Mouse (Mus musculus) ES-CJ7 (cell line): ENCODE data around the gene Psmd1.
"Not testable (repeated sequence)": the region's sequence is repeated elsewhere in the genome, so short reads cannot be mapped to it uniquely, and the experiment has no call there.

Source experiments
- DNase-seq: peaks from one replicate; pipeline ENCODE4 v3.0.0; 2011; ENCODE audit warnings: low read depth, low spot score

Gene Psmd1

DNA sequence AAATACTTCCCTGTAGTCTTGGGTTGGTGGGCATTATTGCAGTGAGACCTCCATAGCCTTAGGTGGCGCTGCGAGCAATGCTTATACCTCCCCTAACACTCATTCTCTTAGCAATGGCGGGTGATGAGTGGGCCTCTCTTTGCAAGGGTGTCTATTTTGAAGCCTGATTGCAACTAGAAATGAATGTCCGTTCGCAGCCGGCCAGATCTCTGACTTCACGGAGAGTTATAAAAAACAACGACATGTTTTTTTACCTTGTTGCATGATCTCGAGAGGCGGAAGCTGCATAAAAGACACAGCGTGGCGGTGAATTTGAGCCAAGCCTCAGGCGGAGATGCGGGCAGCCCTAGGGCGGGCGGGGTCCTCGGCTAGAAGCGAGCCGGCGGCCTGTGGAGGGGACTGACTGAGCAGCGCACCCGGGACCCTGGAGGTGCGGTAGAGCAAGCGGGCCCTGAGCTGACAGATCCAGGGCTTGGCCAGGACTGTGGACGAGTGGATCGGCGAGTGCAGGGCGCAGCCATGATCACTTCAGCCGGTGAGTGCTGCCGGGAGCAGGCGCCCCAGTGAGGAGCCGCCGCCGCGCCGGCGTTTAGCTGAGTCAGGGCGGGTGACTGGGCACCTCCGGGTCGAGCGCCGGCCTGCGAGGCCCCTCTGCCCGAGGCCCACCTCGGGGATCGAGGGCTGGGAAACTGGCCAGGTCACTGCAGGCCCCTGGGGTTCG is at the start of gene Psmd1:
Psmd1 (plus strand) TSS at position 117 of the 721 bp plus-strand sequence.
- DNase-seq, result peak; percentile 98

DNA sequence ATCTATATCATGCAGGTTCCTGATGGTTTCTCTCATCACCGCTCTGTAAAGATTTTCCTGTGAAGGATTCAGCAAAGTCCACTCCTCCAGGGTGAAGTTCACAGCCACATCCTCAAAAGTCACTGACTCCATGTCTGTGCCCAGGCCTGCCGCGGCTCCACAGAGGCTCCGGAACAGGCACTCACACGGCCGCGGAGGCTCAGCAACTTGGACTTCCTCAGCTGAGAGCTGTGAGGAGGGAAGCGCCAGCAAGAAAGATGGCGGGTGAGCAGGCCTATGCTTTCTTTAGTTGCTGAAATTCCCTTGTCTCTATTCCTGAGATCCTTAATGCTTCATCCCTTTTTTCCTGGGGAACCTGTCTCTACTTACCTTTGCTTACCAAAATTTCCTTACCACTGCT is 48.4 kb upstream of the Psmd1 start:
- DNase-seq, result not testable (repeated sequence)

DNA sequence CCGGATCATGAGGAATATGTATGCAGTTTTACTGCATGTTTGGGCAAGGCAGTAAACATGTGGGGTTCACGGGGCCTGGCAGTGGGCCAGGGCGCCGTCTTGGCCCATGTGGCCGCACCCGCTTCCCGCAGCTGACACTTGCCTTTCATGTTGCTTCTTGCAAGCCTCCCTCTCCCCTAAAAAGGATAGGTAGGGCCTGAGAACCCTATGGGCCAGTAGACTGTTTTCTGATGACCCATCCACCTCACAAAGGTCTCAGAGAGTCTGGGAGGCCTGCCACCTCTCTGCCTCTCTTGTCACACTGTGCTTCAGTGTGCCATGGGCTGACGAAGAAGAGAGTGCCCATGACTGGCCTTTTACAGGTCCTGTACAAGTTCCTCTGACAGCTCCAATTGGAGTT is 47.7 kb upstream of the Psmd1 start, which contains the start of gene Spata3:
Spata3 (plus strand) TSS at position 301 of the 400 bp plus-strand sequence.
- DNase-seq, result no peak

DNA sequence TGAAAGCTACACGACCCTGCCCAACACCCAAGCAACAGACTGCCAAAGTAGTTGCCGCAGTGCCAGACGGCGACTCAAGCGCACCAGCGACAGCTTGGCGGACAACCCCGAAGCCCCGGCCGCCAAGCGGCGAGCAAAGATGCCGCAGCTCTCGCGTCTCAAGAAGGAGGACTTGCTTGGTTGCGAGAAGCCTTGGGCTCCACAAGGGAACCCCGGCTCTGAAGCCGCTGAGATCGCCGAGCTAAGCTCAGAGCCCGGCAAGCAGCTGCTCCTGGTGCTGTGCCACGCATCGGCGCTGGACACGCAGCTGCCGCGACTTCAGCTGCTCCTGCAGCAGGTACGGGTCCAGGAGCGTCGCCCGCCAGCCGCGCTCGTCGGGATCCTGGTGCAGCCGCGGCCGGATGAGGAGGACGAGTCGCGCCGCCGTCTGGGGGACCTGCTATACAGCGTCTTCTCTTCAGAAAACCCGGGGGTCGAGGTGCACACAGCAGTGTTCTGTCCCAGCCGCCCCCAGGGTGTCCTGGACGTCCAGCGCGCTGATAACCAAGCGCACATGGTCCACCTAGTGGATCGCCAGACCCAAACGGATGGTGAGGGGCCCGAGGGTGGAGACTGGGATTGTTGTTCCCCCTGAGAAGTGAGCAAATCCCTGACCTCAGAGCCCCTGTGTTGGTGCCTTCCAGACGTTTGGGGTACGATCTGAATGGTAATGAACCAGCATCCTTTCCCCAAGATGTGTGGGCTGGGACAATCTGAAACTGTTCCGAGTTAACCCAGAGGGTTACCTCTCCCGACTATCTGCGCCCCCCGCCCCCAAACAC is 45.7 kb upstream of the Psmd1 start:
- peak; percentile 79 for DNase-seq

DNA sequence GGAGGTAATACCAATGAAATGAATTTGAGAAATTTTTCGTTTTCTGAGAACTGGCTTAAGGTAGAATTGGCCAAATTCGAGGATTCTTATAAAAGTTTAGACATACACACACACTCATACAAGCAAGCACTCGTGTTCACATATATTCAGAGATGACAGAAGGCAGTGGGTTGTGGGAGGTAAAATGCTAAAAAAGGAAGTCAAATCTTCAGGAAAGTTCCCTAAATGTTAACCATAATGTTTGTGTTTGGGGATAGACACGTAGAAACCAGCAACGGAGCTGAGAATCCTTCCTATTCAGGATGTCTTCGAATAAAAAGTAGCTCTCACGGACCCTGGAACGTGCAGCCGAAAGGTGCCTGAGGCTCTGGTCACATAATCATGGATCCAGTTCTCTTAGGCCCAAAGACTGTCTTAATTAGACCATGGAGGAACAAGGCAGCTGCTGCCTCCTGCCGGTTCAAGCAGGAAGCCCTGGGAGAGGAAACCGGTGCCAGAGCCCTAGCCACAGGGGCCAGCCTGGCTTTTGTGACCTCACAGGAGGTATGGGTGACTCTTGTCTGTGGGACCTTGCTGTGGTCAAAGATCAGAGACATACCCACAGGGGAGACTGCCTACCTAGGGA is 42.7 kb upstream of the Psmd1 start:
- DNase-seq, result peak; percentile 74

DNA sequence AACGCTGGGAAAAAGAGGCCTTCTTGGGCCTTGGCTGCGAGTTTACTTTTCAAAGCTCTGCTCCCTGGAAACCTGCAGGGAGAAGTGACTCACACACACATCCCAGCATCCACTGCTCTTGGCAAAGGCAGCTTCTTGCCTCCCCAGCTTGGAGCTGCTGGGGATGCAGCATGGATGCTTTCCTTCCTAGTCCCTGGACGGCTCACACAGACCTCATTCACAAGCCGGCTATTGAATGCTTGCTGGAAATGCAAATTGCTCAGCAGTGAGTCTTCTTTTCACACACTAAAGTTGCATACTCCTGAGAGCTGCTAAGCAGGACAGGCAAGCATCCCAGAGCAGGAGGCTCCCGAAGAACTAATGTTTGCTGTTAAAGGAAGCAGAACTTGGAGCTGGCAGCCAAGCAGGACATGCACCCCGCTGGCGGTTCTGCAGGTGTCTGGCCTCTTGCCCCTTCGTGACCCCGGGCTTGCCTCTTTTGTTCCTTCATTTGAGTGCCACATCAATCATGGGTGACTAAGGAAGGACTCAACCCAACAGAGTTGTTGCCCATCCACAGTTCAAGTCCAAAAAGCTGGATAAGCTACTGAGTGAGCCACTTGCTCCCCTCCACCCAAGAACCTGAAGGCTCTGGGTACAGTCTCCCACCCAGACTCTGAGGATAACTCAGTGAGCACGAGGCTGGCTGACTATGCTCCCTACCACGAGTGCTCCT is 31.8 kb upstream of the Psmd1 start:
- DNase-seq, result peak; percentile 50

DNA sequence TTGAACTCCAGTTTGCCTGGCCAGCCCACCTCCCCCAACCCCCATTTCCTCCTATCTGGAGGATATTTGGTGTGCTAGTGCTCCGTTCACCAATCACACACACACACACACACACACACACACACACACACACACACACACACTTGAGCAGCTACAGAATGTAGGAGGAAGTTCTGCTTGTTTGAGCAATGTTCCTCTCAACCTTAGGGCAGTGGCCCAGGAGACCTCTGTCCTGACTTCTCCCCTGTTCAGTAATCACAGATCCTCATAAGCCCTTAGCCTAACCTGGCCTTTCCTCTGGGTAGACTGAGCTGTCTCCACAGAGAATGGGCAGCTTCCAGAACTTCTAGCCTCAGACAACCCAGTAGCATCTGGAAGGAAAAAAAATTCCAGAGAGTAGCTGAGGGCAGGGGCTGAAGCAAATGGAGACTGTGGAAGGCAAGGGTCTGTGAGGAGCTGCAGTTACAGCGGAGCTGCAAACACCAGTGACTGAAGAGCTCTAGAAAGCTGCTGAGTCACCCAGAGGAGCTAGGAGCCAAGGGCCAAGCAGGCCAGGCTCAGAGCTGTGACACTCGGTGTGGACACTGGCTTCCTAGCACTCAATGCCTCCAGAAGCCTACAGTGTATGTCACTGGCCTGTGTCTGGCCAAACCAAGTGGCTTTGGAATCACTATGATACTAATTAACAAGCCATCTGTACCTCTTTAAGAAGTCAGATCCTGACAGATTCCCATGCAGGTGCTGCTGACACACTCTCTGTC is 25.8 kb upstream of the Psmd1 start:
- no peak for DNase-seq

DNA sequence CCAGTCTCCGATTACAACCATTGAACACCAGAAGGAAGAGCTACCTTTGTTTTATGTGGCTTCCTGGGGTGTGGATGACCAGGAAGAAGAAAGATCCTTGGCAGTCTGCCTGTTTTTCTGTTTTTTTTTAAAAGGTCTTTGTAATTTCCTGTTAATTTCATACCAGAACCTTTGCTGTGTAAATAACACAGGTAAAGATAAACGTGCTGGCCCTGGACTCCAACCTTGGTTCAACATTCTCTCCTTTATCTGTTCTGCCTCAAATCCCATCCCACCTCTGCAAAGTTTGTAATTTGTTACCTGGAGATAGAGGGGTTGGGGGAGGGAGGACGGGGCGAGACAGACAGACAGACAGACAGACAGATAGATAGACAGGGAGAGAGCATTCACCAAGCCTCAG is 24.1 kb upstream of the Psmd1 start:
- no peak for DNase-seq

DNA sequence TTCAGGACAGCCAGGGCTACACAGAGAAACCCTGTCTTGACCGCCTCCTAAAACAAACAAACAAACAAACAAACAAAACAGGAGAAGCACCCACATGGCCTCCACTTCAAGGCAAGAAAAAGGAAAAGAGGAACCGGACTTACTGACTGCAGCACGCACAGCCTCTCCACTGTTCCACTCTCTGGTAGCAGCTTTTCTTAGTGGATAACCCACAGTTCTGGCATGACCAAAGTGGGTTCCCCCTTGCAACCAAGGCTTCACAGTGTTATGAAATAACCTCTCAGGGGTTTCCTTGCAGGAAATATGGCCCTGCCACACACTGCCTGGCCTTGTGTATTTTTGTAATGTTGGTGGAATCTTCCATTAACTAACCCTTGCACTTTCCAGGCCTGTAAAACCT is 23.4 kb upstream of the Psmd1 start:
- no peak for DNase-seq

DNA sequence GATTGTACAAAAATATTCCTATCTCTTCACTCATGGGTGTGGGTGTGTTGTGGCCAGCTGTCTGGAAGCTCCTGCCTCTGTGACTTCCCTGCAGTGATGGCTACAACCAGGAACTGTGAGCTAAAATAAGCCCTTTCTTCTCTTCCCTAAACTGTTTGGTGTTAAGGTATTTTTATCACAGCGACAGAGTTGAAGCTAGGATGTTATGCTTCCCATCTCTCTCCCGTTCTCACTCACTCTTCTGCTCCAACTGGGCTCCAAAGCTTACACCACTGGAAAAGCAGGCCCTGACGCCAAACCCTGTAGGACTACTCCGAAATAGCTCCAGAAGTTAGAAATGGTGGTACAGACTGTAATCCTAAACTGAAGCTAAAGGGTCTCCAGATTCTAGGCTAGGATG is 19.1 kb upstream of the Psmd1 start:
- no peak for DNase-seq

DNA sequence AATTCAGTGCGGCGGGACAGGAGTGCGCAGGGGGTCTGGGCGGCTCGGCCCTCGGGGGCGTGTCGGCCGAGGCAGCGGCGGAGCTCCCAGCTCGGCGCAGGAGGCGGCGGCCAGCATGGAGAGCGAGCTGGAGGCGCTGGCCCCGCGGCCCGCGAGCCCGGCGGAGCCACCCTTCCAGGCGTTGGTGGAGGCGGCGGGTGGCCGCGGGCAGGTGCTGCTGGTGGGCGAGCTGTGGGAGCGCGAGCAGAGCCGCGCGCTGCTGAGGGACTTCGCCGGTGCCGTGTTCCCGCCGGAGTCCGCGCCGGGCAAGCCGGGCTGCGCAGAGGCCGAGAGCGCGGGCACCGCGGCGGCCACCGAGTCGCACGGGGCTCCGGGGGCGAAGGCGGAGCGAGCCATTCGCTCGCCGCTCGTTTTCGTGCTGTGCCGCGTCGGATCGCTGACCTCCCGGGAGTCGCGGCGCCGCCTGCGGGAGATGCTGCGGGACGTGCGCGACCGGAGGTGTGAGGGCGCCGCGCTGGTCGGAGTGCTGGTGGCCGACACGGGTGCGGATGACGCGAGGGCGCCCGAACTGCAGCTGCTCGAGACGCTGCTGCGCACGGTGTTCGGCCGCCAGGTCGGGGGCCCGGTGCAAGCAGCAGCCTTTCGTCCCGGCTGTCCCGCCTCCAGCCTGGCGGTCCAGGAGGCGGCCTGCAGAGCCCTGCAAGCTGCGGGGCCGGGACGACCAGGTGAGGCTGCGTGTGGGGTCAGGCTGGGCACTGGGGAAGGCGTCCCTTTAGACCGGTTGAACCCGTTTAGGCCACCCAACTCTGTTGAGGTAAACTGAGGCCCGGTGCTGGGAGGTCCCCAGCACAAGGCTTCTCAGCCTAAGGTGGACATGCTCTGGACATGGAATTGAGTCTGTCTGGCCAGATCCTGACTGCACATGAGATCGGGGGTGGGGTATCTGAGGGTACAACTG is 18.1 kb upstream of the Psmd1 start, which contains the start of gene 2810459M11Rik:
2810459M11Rik (plus strand) TSS at position 16 of the 958 bp plus-strand sequence.
- DNase-seq, result no peak

DNA sequence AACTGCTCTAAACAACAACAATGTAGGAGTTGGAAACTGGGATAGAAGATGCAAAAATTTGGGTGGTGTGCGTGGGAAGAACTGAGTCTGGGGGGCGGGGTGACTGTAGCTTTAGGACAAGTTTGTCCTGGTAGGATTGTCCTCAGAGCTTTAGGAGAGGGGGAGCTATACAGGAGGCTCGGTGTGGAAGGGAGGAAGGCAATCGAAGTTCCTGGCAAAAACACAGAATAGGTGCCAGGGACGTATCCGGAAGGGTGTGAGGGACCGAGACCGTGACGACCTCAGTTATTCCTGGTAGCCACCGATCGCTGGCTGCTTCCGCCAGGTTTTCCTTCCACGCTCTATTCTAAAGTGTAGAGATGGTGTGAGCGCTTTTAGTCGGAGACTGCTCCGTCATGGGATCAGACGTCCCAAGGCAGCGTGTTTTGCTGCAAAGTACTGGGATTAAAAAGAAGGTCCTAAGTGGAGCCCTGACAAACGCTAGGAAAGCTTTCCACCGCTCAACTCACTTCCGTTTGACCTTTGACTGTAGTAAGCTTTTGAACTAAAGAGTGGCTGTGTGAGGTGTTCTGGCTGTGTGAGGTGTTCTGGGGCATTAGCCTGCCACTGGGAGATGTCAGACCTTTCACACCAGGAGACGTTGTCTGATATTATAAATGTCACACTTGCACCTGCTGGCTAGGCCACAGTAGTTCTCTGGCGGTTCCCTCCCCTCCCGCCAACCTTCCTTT is 17.2 kb upstream of the Psmd1 start:
- no peak for DNase-seq

DNA sequence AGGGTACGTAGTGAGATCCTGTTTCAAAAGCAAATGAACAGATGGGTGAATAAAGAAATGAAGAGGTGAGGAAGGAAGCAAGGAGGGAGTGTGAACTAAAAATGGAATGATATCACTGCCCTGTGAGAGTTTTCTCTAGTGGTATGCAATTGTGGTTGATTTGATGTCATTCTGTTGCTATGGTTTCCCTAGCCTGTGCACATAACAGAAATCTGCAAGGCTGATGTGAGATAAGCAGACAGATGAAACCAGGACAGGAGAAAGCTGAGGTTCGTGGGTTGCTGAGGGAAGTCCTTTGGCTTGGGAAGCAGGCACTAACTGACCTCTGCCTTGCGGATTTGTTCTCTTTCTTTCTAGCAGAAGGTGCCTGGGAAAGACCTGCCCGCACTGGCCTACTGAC is 16.0 kb upstream of the Psmd1 start:
- no peak for DNase-seq

DNA sequence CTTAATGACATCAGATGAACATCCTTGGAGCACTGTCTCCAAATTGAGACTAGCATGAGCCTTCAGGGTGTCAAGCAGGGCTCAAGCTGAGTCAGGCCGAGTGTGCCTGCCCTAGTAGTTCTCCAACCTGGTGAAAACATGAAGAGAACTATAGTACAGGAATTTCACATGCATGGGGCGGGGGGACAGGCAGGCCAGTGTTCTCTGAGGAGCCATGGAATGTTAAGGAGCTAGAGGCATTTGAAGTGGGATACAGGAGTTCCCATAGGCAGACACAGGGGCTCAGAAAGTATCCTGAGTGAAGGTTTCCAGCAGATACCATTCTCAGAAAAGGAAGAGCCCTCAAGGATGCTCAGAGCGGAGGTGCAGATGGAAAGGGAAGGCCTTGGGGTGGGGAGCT is 15.4 kb upstream of the Psmd1 start:
- DNase-seq, result no peak

DNA sequence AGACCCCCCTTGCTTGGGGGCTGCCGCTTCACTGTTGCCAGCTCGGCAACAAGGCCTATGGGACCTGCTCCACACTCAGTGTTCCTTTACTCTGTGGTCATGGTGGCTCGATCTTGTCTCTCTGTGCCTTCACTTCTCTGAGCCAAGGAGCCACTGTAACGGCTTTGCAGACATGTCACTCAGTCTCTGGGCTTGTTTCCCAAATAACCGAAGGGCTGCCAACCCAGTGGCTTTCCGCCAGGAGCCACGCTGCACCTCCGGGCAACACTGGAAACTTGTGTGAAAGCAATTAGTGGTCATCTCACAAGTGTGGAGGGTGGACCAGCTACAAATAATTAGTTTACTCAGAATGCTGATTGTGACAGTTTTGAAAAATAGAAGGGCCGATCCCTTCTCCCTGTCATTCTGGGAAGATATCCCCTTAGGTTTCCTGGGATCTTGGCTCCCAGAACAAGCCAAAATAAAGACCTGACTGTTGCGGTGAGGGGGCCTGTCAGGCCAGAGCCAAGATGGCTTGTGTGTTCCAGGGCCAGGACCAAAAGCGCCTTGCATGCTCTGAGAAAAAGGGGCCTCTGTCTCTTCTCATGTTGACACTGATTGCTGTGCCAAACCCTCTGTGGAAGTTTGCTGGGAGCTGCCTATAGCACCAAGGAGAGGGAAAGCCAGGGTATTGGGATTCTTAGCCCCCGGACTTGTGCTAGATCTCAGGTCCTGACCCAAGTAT is 10.8 kb upstream of the Psmd1 start:
- no peak for DNase-seq

DNA sequence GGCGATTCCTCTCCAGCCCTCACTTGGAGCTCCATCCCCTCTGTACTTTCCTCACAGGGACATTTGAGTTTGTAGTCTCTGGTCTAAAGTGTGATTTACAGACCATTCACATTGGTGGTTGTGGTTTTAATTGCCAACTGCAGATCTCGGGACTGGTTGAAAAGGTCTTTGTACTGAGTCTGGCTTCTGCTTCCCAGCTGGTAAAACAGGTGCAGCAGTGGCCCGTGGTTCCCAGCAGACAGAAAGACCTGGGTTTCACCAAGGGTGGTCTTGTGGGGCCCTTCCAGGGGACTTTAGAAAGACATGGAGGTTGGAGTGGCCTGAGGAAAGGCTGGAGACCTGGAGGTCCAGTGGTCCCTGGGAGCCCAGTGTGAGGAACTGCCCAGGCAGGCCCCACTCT is 9.2 kb upstream of the Psmd1 start:
- DNase-seq, result no peak

DNA sequence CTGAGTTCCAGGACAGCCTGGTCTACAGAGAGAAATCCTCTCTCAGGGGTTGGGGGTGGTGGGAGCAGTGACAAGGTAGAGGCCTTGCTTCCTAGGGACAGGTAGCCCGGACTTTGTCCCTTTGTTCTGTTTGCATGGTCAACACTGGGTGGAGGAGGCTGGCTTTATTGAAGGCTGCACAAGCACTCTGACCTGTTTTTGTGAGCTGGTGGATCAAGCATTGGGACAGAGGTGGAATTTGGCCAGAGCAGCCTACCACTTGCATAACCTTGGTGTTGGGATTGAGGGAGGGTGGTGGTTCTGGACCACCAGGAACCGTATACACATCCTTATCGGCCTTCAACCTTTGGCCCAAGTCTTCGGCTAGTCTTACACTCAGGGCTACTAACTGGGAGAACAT is 7.9 kb upstream of the Psmd1 start:
- DNase-seq, result no peak
